Mouse (Mus musculus): ENCODE measurements around the gene Dqx1. TPM values are rescaled to one million over a fixed set of nuclear protein-coding genes. Genes with fewer than 3 reads are reported as not detected.

The Dqx1 gene
- polyA plus RNA-seq, 1 experiment from 2014 or later = 0.28 TPM

DNA sequence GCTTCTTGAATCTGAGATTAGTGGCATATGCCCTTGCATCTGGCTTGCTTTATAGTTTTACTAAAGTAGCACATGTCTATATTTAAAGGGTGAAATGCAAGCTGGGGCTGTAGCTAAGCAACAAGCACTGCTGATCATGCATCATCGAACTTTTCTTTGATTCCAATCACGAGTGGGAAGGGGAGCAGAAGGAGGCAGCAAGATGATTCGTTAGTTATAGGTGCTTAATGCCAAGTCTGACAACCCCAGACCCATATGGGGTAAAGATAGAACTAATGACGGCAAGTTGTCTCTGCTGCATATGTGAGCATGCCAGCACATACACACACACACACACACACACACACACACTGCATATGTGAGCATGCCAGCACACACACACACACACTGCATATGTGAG is 46.5 kb downstream of the Dqx1 start:
- ATAC-seq = no peak
- Histone ChIP-seq H3K9ac (ENCODE audit: low read depth, low read length) (no peak overlapping the region), H3K4me2 (ENCODE audit: low read length) (no peak overlapping the region), H3K27me3 (replicated peaks; ENCODE audit: control insufficient read depth, insufficient read depth, low read length) (no peaks in the 10 kb centered on the region), H3K9me3 (ENCODE audit: control insufficient read depth, low read length) (no peaks in the 10 kb centered on the region), H3K27ac (ENCODE audit: low read depth, low read length) (no peak overlapping the region), H3K4me1 (ENCODE audit: control insufficient read depth, insufficient read depth, low read depth, low read length) (peaks cover 24% of the 10 kb centered on the region), H3K4me3 (ENCODE audit: low read length) (no peak overlapping the region), H3K36me3 (ENCODE audit: control insufficient read depth, insufficient read depth, low read length) (no peaks in the 10 kb centered on the region)
- 60% methylated on average over 4 of the region's 4 CpGs for WGBS

DNA sequence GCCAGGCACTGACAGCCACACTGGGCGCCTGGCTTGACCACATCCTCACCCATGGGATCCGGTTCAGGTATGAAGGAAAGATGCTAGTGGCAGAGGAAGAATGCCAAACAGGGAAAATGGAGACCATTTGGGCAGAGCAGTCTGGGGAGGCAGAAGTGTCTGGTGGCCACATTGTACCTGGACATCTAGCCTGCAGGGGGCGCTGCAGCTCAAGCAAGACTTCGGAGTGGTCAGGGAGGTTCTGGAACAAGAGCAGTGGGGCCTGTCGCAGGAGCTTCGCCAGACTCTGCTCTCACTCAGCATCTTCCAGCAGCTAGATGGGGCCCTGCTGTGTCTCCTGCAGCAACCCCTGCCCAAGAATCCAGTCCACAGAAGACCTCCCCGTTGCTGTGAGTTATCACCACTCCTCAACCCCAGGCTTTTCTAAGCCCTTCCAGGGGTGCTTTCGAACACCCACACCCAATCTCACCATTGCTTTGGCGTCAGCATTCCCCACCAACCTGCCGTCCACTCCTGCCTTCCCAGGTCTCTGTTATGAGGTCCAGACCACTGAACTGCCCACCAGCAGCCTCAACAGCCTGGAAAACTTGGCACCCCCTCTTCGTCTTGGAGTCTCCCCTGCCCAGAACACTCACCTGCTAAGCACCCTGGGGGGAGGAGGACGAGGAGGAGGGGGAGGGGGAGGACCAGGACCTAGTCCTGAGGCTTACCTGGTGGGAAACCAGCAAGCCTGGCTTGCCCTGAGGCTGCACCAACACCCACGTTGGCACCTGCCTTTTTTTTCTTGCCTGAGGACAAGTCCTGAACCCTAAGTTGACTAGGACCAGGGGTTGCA is 50.1 kb downstream of the Dqx1 start:
- no peaks in the 10 kb centered on the region for H3K9me3 ChIP-seq (ENCODE audit: control insufficient read depth, low read length)
- peak overlapping the region; percentile 94 for H3K4me2 ChIP-seq (ENCODE audit: low read length)
- 38% methylated on average over 13 of the region's 13 CpGs for WGBS
- H3K4me1 ChIP-seq (ENCODE audit: control insufficient read depth, insufficient read depth, low read depth, low read length) = peaks cover 31% of the 10 kb centered on the region
- no peak overlapping the region; the same call in 1 of the 2 replicates for H3K27ac ChIP-seq (ENCODE audit: low read depth, low read length)
- peak overlapping the region; percentile 95; the same call in 1 of the 2 replicates for H3K9ac ChIP-seq (ENCODE audit: low read depth, low read length)
- H3K27me3 ChIP-seq (replicated peaks; ENCODE audit: control insufficient read depth, insufficient read depth, low read length) = no peaks in the 10 kb centered on the region
- ATAC-seq = 0 out of 2 replicates have a peak, but pooled peaks have one; percentile 1
- no peaks in the 10 kb centered on the region for H3K36me3 ChIP-seq (ENCODE audit: control insufficient read depth, insufficient read depth, low read length)
- H3K4me3 ChIP-seq (ENCODE audit: low read length) = no peak overlapping the region; the same call in 1 of the 2 replicates

DNA sequence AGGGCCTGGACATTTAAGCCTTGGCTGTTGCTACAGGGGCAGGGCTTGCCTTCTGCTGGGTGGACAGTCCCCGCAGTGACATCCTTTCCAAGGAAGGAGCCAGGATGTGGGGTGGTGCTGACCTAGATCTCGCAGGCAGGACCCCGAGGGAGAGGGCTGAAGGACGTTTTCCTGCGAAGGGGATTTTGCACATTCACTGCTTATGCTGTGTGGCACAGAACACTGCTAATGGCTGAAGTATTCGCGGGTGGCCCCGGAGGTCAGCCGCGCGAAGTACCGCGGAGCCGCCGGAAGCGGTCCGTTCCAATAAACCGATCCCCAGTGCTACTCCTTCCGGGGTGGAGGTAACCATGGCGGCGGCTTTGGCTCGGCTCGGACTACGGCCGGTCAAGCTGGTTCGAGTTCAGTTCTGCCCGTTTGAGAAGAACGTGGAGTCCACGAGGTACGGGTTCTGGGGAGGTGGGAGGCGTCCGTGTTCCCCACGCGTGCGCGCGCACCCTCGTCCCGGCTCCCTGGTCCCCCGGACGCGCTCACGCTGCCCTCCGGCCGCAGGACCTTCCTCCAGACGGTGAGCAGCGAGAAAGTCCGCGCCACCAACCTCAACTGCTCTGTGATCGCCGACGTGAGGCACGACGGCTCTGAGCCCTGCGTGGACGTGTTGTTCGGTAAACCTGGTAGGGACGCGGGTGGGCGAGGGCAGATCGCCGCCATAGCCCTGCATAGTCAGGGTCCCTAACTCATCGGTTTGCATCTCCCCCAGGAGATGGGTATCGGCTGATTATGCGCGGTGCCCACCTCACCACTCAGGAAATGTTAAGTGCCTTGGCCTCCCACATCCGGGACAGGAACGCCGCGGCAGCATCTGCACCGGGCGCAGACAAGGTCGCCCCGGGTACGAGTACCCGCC is 51.4 kb downstream of the Dqx1 start, which contains the start of gene Mrpl53:
TSS of gene Mrpl53 (plus strand) at position 279 of the 907 bp plus-strand sequence.
- Histone ChIP-seq H3K4me2 (ENCODE audit: low read length) (peak within 1 kb of the TSS; percentile 94), H3K9ac (ENCODE audit: low read depth, low read length) (peak within 1 kb of the TSS; percentile 95), H3K36me3 (ENCODE audit: control insufficient read depth, insufficient read depth, low read length) (no peaks in the 10 kb centered on the region), H3K4me1 (ENCODE audit: control insufficient read depth, insufficient read depth, low read depth, low read length) (peaks cover 23% of the 10 kb centered on the region), H3K27ac (ENCODE audit: low read depth, low read length) (peak within 1 kb of the TSS; percentile 80), H3K4me3 (ENCODE audit: low read length) (peak within 1 kb of the TSS; percentile 66), H3K27me3 (replicated peaks; ENCODE audit: control insufficient read depth, insufficient read depth, low read length) (no peaks in the 10 kb centered on the region), H3K9me3 (ENCODE audit: control insufficient read depth, low read length) (no peaks in the 10 kb centered on the region)
- WGBS = under 1% methylated on average over 75 of the region's 76 CpGs
- peak; percentile 93 for ATAC-seq

DNA sequence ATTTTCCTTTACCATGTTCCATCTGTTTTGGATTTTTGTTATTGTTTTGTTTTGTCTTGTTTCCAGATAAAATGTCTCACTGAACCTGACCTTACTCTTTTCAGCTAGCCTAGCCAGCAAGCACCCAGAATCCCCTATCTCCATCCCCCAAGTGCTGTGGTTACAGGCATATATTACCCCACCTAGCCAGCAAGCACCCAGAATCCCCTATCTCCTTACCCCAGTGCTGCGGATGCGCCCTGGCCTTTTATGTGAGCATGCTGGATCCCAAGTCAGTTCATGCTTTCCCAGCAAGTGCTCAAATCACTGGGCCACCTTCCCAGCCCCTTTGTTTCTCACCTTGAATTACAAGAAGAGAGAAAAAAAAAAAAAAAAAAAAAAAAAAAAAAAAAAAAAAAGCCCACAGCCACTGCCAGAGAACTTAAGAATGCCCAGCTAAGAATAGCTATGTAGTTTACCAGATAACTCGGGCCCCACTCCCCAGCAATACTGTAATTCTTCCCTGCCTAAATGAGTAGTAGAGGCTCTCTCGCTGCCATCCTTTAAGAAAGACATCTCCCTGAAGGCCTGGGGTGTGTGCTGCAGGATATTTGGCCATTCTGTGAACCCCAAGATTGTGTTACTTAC is 54.0 kb downstream of the Dqx1 start:
- H3K9ac ChIP-seq (ENCODE audit: low read depth, low read length) = no peak overlapping the region
- H3K27me3 ChIP-seq (replicated peaks; ENCODE audit: control insufficient read depth, insufficient read depth, low read length) = no peaks in the 10 kb centered on the region
- no peaks in the 10 kb centered on the region for H3K9me3 ChIP-seq (ENCODE audit: control insufficient read depth, low read length)
- WGBS = 93% methylated on average over 4 of the region's 4 CpGs
- peaks cover 39% of the 10 kb centered on the region for H3K4me1 ChIP-seq (ENCODE audit: control insufficient read depth, insufficient read depth, low read depth, low read length)
- no peak overlapping the region for H3K4me3 ChIP-seq (ENCODE audit: low read length)
- no peak overlapping the region for H3K27ac ChIP-seq (ENCODE audit: low read depth, low read length)
- no peaks in the 10 kb centered on the region for H3K36me3 ChIP-seq (ENCODE audit: control insufficient read depth, insufficient read depth, low read length)
- no peak for ATAC-seq
- no peak overlapping the region for H3K4me2 ChIP-seq (ENCODE audit: low read length)

DNA sequence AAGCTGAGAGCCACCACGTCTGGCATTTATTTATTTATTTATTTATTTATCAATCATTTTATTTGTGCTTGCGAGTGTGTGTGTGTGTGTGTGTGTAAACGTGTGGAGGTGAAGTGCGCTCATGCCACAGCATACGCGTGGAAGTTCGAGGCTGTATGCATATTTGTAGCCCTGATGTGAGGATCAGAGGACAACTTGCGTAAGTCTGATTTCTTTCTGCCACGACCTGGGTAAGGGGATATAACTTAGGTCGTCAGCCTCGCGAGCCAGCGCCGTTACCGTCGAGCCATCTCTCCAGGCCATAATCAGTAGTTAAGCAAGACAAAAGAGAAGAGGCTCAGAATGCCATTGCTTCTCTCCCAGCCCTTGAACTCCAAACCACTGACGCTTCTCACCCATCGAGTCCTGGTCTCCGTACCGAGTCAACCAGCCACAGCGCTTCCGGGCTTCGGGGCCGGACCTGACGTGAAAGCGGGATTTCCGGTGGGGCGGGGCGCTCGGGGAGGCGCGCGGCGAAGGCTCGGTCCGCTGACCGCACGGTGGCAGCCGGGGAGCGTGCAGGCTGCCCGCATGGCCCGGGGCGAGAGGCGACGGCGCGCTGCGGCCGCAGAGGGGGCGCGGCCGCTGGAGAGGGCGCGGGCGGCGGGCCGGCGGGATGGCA is 57.5 kb downstream of the Dqx1 start, which contains the start of gene Mogs:
TSS of gene Mogs (plus strand) at position 486 of the 661 bp plus-strand sequence.
- H3K9ac ChIP-seq (ENCODE audit: low read depth, low read length) = peak within 1 kb of the TSS; percentile 98
- peaks cover 12% of the 10 kb centered on the region; the same call in 1 of the 2 replicates for H3K36me3 ChIP-seq (ENCODE audit: control insufficient read depth, insufficient read depth, low read length)
- no peaks in the 10 kb centered on the region for H3K9me3 ChIP-seq (ENCODE audit: control insufficient read depth, low read length)
- peak; percentile 90 for ATAC-seq
- peak within 1 kb of the TSS; percentile 95 for H3K4me3 ChIP-seq (ENCODE audit: low read length)
- WGBS = 2% methylated on average over 29 of the region's 58 CpGs
- H3K4me1 ChIP-seq (ENCODE audit: control insufficient read depth, insufficient read depth, low read depth, low read length) = peaks cover 33% of the 10 kb centered on the region
- no peaks in the 10 kb centered on the region for H3K27me3 ChIP-seq (replicated peaks; ENCODE audit: control insufficient read depth, insufficient read depth, low read length)
- peak within 1 kb of the TSS; percentile 79 for H3K4me2 ChIP-seq (ENCODE audit: low read length)
- H3K27ac ChIP-seq (ENCODE audit: low read depth, low read length) = peak within 1 kb of the TSS; percentile 87

DNA sequence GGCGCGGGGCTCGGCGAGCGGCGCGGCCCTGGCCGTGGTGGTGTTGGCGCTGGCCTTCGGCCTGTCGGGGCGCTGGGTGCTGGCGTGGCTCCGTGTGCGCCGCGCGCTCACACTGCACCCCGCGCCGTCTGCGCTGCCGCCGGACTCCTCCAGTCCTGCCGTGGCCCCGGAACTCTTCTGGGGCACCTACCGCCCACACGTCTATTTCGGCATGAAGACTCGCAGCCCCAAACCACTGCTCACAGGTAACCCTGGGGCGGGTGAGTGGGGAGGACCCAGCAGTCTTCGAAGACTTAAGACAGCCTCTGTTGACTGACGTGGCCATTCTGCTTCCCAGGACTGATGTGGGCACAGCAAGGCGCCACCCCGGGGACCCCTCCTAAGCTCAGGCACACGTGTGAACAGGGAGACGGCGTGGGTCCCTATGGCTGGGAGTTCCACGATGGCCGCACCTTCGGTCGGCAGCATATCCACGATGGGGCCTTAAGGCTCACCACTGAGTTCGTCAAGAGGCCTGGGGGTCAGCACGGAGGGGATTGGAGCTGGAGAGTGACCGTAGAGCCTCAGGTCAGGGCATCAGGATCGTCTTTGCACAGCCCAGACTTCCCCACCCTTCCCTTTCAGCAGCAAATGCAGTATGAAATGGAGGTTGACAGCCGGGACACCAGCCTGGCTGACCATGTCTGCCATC is 58.2 kb downstream of the Dqx1 start:
- H3K27me3 ChIP-seq (replicated peaks; ENCODE audit: control insufficient read depth, insufficient read depth, low read length) = no peaks in the 10 kb centered on the region
- peak overlapping the region; percentile 98 for H3K9ac ChIP-seq (ENCODE audit: low read depth, low read length)
- under 1% methylated on average over 33 of the region's 48 CpGs for WGBS
- H3K36me3 ChIP-seq (ENCODE audit: control insufficient read depth, insufficient read depth, low read length) = peaks cover 12% of the 10 kb centered on the region; the same call in 1 of the 2 replicates
- peak overlapping the region; percentile 79 for H3K4me2 ChIP-seq (ENCODE audit: low read length)
- peak overlapping the region; percentile 87 for H3K27ac ChIP-seq (ENCODE audit: low read depth, low read length)
- H3K4me1 ChIP-seq (ENCODE audit: control insufficient read depth, insufficient read depth, low read depth, low read length) = peaks cover 34% of the 10 kb centered on the region
- H3K9me3 ChIP-seq (ENCODE audit: control insufficient read depth, low read length) = no peaks in the 10 kb centered on the region
- H3K4me3 ChIP-seq (ENCODE audit: low read length) = peak overlapping the region; percentile 95
- peak; percentile 70 for ATAC-seq

DNA sequence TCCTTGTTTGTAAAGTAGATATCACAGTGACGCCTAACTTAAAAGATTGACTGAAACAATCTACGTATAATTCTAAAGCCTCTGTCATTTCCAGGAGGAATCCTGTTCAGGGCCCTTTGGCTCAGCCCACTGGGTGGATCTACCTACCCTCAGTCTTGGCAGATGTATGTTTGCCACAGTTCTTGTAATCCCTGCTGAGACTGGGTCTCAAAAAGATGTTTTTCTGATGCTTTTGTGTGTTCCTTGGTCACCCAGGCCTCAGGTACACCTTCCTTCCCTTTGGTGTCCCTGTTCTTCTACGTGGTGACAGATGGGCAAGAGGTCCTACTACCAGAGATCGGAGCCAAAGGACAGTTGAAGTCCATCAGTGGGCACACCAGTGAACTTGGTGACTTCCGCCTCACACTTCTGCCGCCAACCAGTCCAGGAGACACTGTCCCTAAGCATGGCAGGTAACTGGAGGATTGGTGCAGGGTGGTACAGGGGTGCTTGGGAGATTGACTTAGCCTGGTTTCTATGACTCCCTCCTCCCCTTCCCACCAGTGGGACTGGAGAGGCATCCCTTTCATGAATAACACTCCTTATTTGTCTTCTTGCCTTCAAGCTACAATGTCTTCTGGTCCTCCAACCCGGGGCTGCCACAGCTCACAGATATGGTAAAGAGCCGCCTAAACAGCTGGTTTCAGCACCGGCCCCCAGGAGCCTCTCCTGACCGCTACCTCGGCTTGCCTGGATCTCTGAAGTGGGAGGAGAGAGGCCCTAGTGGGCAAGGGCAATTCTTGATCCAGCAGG is 58.9 kb downstream of the Dqx1 start:
- Histone ChIP-seq H3K9me3 (ENCODE audit: control insufficient read depth, low read length) (no peaks in the 10 kb centered on the region), H3K27ac (ENCODE audit: low read depth, low read length) (no peak overlapping the region), H3K27me3 (replicated peaks; ENCODE audit: control insufficient read depth, insufficient read depth, low read length) (no peaks in the 10 kb centered on the region), H3K4me3 (ENCODE audit: low read length) (peak overlapping the region; percentile 95), H3K4me1 (ENCODE audit: control insufficient read depth, insufficient read depth, low read depth, low read length) (peaks cover 34% of the 10 kb centered on the region), H3K4me2 (ENCODE audit: low read length) (peak overlapping the region; percentile 79), H3K36me3 (ENCODE audit: control insufficient read depth, insufficient read depth, low read length) (peaks cover 12% of the 10 kb centered on the region; the same call in 1 of the 2 replicates), H3K9ac (ENCODE audit: low read depth, low read length) (peak overlapping the region; percentile 98)
- ATAC-seq = no peak
- WGBS = 74% methylated on average over 11 of the region's 11 CpGs
